Mouse (Mus musculus): Measurements from ENCODE around the gene Pan3. TPM values are rescaled to one million over a fixed set of nuclear protein-coding genes. Genes with fewer than 3 reads are reported as not detected.

The Pan3 gene
- polyA plus RNA-seq, 1 experiment from 2014 or later = 45.3 TPM

GRCm38 (mm10) chr5:147494791-147495376 lies 64.9 kb downstream of the Pan3 start:
- Histone ChIP-seq H3K4me1 (peaks cover 3% of the 10 kb centered on the region), H3K4me2 (replicated peaks) (no peak overlapping the region), H3K4me3 (no peak overlapping the region), H3K27ac (no peak overlapping the region), H3K36me3 (0 out of 2 replicates have a peak, but pooled peaks cover 3% of the 10 kb centered on the region), H3K9ac (no peak overlapping the region), H3K27me3 (replicated peaks) (no peaks in the 10 kb centered on the region), H3K9me3 (no peaks in the 10 kb centered on the region)
- 93% methylated on average over 10 of the region's 10 CpGs for WGBS
- no peak for ATAC-seq (ENCODE audit: low FRiP score, low read depth)

- WGBS = 90% methylated on average over 2 of the region's 2 CpGs
- H3K9ac ChIP-seq = no peak overlapping the region
- H3K36me3 ChIP-seq = 0 out of 2 replicates have a peak, but pooled peaks cover 3% of the 10 kb centered on the region
- H3K4me1 ChIP-seq = peaks cover 3% of the 10 kb centered on the region
- no peak overlapping the region for H3K4me2 ChIP-seq (replicated peaks)
- H3K27me3 ChIP-seq (replicated peaks) = no peaks in the 10 kb centered on the region
- H3K9me3 ChIP-seq = no peaks in the 10 kb centered on the region
- no peak for ATAC-seq (ENCODE audit: low FRiP score, low read depth)
- H3K27ac ChIP-seq = no peak overlapping the region
- no peak overlapping the region for H3K4me3 ChIP-seq
Measured at GRCm38 (mm10) chr5:147495961-147496360, 66.0 kb downstream of the Pan3 start.

GRCm38 (mm10) chr5:147496921-147497320 lies 67.0 kb downstream of the Pan3 start:
- Histone ChIP-seq H3K27me3 (replicated peaks) (no peaks in the 10 kb centered on the region), H3K4me1 (peaks cover 3% of the 10 kb centered on the region), H3K4me3 (no peak overlapping the region), H3K36me3 (0 out of 2 replicates have a peak, but pooled peaks cover 3% of the 10 kb centered on the region), H3K9me3 (no peaks in the 10 kb centered on the region), H3K27ac (no peak overlapping the region), H3K9ac (no peak overlapping the region), H3K4me2 (replicated peaks) (no peak overlapping the region)
- no peak for ATAC-seq (ENCODE audit: low FRiP score, low read depth)
- WGBS = 87% methylated on average over 4 of the region's 4 CpGs

GRCm38 (mm10) chr5:147497714-147498113 lies 67.8 kb downstream of the Pan3 start:
- no peak for ATAC-seq (ENCODE audit: low FRiP score, low read depth)
- peaks cover 3% of the 10 kb centered on the region for H3K4me1 ChIP-seq
- no peak overlapping the region for H3K27ac ChIP-seq
- H3K4me2 ChIP-seq (replicated peaks) = no peak overlapping the region
- H3K9ac ChIP-seq = no peak overlapping the region
- H3K4me3 ChIP-seq = no peak overlapping the region
- 35% methylated on average over 3 of the region's 3 CpGs for WGBS
- H3K27me3 ChIP-seq (replicated peaks) = no peaks in the 10 kb centered on the region
- no peaks in the 10 kb centered on the region for H3K9me3 ChIP-seq
- 0 out of 2 replicates have a peak, but pooled peaks cover 3% of the 10 kb centered on the region for H3K36me3 ChIP-seq

GRCm38 (mm10) chr5:147501456-147501998 lies 71.6 kb downstream of the Pan3 start:
- WGBS = 83% methylated on average over 2 of the region's 2 CpGs
- H3K4me2 ChIP-seq (replicated peaks) = no peak overlapping the region
- peaks cover 3% of the 10 kb centered on the region for H3K4me1 ChIP-seq
- ATAC-seq (ENCODE audit: low FRiP score, low read depth) = no peak
- no peak overlapping the region for H3K4me3 ChIP-seq
- H3K9me3 ChIP-seq = no peaks in the 10 kb centered on the region
- no peak overlapping the region for H3K9ac ChIP-seq
- H3K27ac ChIP-seq = no peak overlapping the region
- no peaks in the 10 kb centered on the region for H3K27me3 ChIP-seq (replicated peaks)
- no peaks in the 10 kb centered on the region for H3K36me3 ChIP-seq

- Histone ChIP-seq H3K27ac (no peak overlapping the region), H3K9me3 (no peaks in the 10 kb centered on the region), H3K4me1 (peaks cover 2% of the 10 kb centered on the region), H3K36me3 (no peaks in the 10 kb centered on the region), H3K9ac (no peak overlapping the region), H3K27me3 (replicated peaks) (no peaks in the 10 kb centered on the region), H3K4me3 (no peak overlapping the region), H3K4me2 (replicated peaks) (no peak overlapping the region)
- 77% methylated on average over 2 of the region's 2 CpGs for WGBS
- ATAC-seq (ENCODE audit: low FRiP score, low read depth) = no peak
Measured at GRCm38 (mm10) chr5:147502921-147503320, 73.0 kb downstream of the Pan3 start.

GRCm38 (mm10) chr5:147511350-147511749 lies 81.4 kb downstream of the Pan3 start:
- WGBS = 87% methylated on average over 9 of the region's 9 CpGs
- Histone ChIP-seq H3K4me2 (replicated peaks) (no peak overlapping the region), H3K9me3 (no peaks in the 10 kb centered on the region), H3K36me3 (no peaks in the 10 kb centered on the region), H3K9ac (no peak overlapping the region), H3K4me3 (no peak overlapping the region), H3K4me1 (no peaks in the 10 kb centered on the region), H3K27ac (no peak overlapping the region), H3K27me3 (replicated peaks) (no peaks in the 10 kb centered on the region)
- ATAC-seq (ENCODE audit: low FRiP score, low read depth) = no peak

- no peak overlapping the region for H3K9ac ChIP-seq
- ATAC-seq (ENCODE audit: low FRiP score, low read depth) = no peak
- WGBS = 95% methylated on average over 6 of the region's 6 CpGs
- no peak overlapping the region for H3K4me2 ChIP-seq (replicated peaks)
- no peak overlapping the region for H3K4me3 ChIP-seq
- no peaks in the 10 kb centered on the region for H3K27me3 ChIP-seq (replicated peaks)
- H3K4me1 ChIP-seq = no peaks in the 10 kb centered on the region
- H3K27ac ChIP-seq = no peak overlapping the region
- H3K9me3 ChIP-seq = no peaks in the 10 kb centered on the region
- peaks cover 35% of the 10 kb centered on the region for H3K36me3 ChIP-seq
Measured at GRCm38 (mm10) chr5:147527006-147527405, 97.0 kb downstream of the Pan3 start.

- Histone ChIP-seq H3K27ac (no peak overlapping the region), H3K4me2 (replicated peaks) (no peak overlapping the region), H3K9me3 (no peaks in the 10 kb centered on the region), H3K36me3 (peaks cover 31% of the 10 kb centered on the region), H3K27me3 (replicated peaks) (no peaks in the 10 kb centered on the region), H3K4me1 (no peaks in the 10 kb centered on the region), H3K4me3 (no peak overlapping the region), H3K9ac (no peak overlapping the region)
- 89% methylated on average over 3 of the region's 3 CpGs for WGBS
- ATAC-seq (ENCODE audit: low FRiP score, low read depth) = no peak
Measured at GRCm38 (mm10) chr5:147527788-147528187, 97.8 kb downstream of the Pan3 start.

GRCm38 (mm10) chr5:147532031-147532430 lies 102.1 kb downstream of the Pan3 start:
- Histone ChIP-seq H3K4me1 (no peaks in the 10 kb centered on the region), H3K9me3 (no peaks in the 10 kb centered on the region), H3K27ac (no peak overlapping the region), H3K27me3 (replicated peaks) (no peaks in the 10 kb centered on the region), H3K4me3 (no peak overlapping the region), H3K36me3 (peaks cover 30% of the 10 kb centered on the region), H3K9ac (no peak overlapping the region), H3K4me2 (replicated peaks) (no peak overlapping the region)
- ATAC-seq (ENCODE audit: low FRiP score, low read depth) = no peak
- WGBS = 98% methylated on average over 6 of the region's 6 CpGs

GRCm38 (mm10) chr5:147539409-147539808 lies 109.4 kb downstream of the Pan3 start:
- H3K9me3 ChIP-seq = no peaks in the 10 kb centered on the region
- H3K4me2 ChIP-seq (replicated peaks) = no peak overlapping the region
- H3K36me3 ChIP-seq = peaks cover 54% of the 10 kb centered on the region
- no peak overlapping the region for H3K4me3 ChIP-seq
- no peak overlapping the region for H3K27ac ChIP-seq
- H3K4me1 ChIP-seq = no peaks in the 10 kb centered on the region
- WGBS = 96% methylated on average over 4 of the region's 4 CpGs
- ATAC-seq (ENCODE audit: low FRiP score, low read depth) = no peak
- no peak overlapping the region for H3K9ac ChIP-seq
- no peaks in the 10 kb centered on the region for H3K27me3 ChIP-seq (replicated peaks)

GRCm38 (mm10) chr5:147539815-147540214 lies 109.9 kb downstream of the Pan3 start:
- 94% methylated on average over 4 of the region's 4 CpGs for WGBS
- ATAC-seq (ENCODE audit: low FRiP score, low read depth) = no peak
- H3K36me3 ChIP-seq = peaks cover 54% of the 10 kb centered on the region
- no peak overlapping the region for H3K4me2 ChIP-seq (replicated peaks)
- no peak overlapping the region for H3K27ac ChIP-seq
- no peak overlapping the region for H3K9ac ChIP-seq
- no peaks in the 10 kb centered on the region for H3K9me3 ChIP-seq
- H3K4me3 ChIP-seq = no peak overlapping the region
- H3K27me3 ChIP-seq (replicated peaks) = no peaks in the 10 kb centered on the region
- no peaks in the 10 kb centered on the region for H3K4me1 ChIP-seq

GRCm38 (mm10) chr5:147542291-147542690 lies 112.3 kb downstream of the Pan3 start:
- 91% methylated on average over 6 of the region's 6 CpGs for WGBS
- H3K36me3 ChIP-seq = peaks cover 56% of the 10 kb centered on the region
- H3K4me2 ChIP-seq (replicated peaks) = no peak overlapping the region
- no peak overlapping the region for H3K9ac ChIP-seq
- H3K9me3 ChIP-seq = no peaks in the 10 kb centered on the region
- H3K4me3 ChIP-seq = no peak overlapping the region
- no peaks in the 10 kb centered on the region for H3K27me3 ChIP-seq (replicated peaks)
- no peaks in the 10 kb centered on the region for H3K4me1 ChIP-seq
- no peak for ATAC-seq (ENCODE audit: low FRiP score, low read depth)
- H3K27ac ChIP-seq = no peak overlapping the region
